Mouse (Mus musculus) myocyte (in vitro differentiated cells): ENCODE results near the gene Tas1r3. TPM values are rescaled to one million over a fixed set of nuclear protein-coding genes. Genes with fewer than 3 reads are reported as not detected.

ENCODE experiments used
- H3K27me3 ChIP-seq: one replicate; pipeline ENCODE4 v1.6.1; 2011; ENCODE audit not compliant: control insufficient read depth, insufficient read depth, insufficient read length
- H3K36me3 ChIP-seq: one replicate; pipeline ENCODE4 v1.6.1; 2011; ENCODE audit not compliant: control insufficient read depth, insufficient read depth
- H3K4me2 ChIP-seq: one replicate; pipeline ENCODE4 v1.6.1; 2011; ENCODE audit warnings: low read depth, control low read depth
- H3K4me3 ChIP-seq: one replicate; pipeline ENCODE4 v1.5.1; 2011; ENCODE audit warnings: mild to moderate bottlenecking, control low read depth, moderate library complexity
- H3K79me2 ChIP-seq: one replicate; pipeline ENCODE4 v1.6.1; 2011; ENCODE audit not compliant: control insufficient read depth, insufficient read depth
- H3ac ChIP-seq: one replicate; pipeline ENCODE4 v1.6.1; 2011; ENCODE audit not compliant: control insufficient read depth, insufficient read length
- CEBPB ChIP-seq: IDR thresholded peaks from 2 replicates; pipeline ENCODE4 v1.6.1; 2011; ENCODE audit warnings: mild to moderate bottlenecking, moderate library complexity; ENCODE audit not compliant: poor library complexity, insufficient read depth, severe bottlenecking
- E2F4 ChIP-seq: IDR thresholded peaks from one replicate; pipeline ENCODE4 v1.6.1; 2011; ENCODE audit warnings: mild to moderate bottlenecking, control low read depth, moderate library complexity; ENCODE audit not compliant: insufficient read depth
- MAX ChIP-seq: IDR thresholded peaks from one replicate; pipeline ENCODE4 v1.6.1; 2011; ENCODE audit warnings: low read depth, mild to moderate bottlenecking, control low read depth
- MYOD1 ChIP-seq, 3 experiments: IDR thresholded peaks; one replicate each; pipeline ENCODE4 v1.6.1; 2011; ENCODE audit warnings: control low read depth in 2 of 3, low read depth in 2 of 3, mild to moderate bottlenecking in 2 of 3, moderate library complexity in 1 of 3; ENCODE audit not compliant: insufficient read length in 2 of 3, control insufficient read depth in 1 of 3
- MYOG ChIP-seq, 3 experiments: IDR thresholded peaks; one replicate each; pipeline ENCODE4 v1.6.1; 2011; ENCODE audit warnings: control low read depth in 2 of 3, low read depth in 2 of 3, mild to moderate bottlenecking in 2 of 3; ENCODE audit not compliant: insufficient read length in 2 of 3, control insufficient read depth in 1 of 3, insufficient read depth in 1 of 3
- POLR2A ChIP-seq: IDR thresholded peaks from one replicate; pipeline ENCODE4 v1.6.1; 2011; ENCODE audit warnings: low read depth, mild to moderate bottlenecking, control low read depth, moderate library complexity; ENCODE audit not compliant: insufficient read length
- POLR2AphosphoS2 ChIP-seq: IDR thresholded peaks from one replicate; pipeline ENCODE4 v1.6.1; 2011; ENCODE audit warnings: low read depth, control low read depth; ENCODE audit not compliant: insufficient read length
- REST ChIP-seq: IDR thresholded peaks from one replicate; pipeline ENCODE4 v1.6.1; 2011; ENCODE audit warnings: mild to moderate bottlenecking, control low read depth, moderate library complexity; ENCODE audit not compliant: insufficient read depth, insufficient read length
- SRF ChIP-seq: IDR thresholded peaks from one replicate; pipeline ENCODE4 v1.6.1; 2011; ENCODE audit warnings: low read depth; ENCODE audit not compliant: control insufficient read depth, insufficient read length
- TCF12 ChIP-seq: IDR thresholded peaks from one replicate; pipeline ENCODE4 v1.6.1; 2011; ENCODE audit warnings: mild to moderate bottlenecking, control low read depth; ENCODE audit not compliant: poor library complexity, insufficient read depth, severe bottlenecking
- TCF3 ChIP-seq: IDR thresholded peaks from one replicate; pipeline ENCODE4 v1.6.1; 2011; ENCODE audit warnings: low read depth, control low read depth; ENCODE audit not compliant: insufficient read length
- USF1 ChIP-seq: IDR thresholded peaks from one replicate; pipeline ENCODE4 v1.6.1; 2011; ENCODE audit warnings: low read depth, mild to moderate bottlenecking, control low read depth, moderate library complexity
- polyA plus RNA-seq: library from polyadenylated mRNA; unstranded; fragments of >200 nt; fragmentation: generic; extraction: Trizol; gene quantifications from one replicate; pipeline ENCODE4 v1.2.1, GENCODE M21; 2012; ENCODE audit warnings: missing spikeins

The Tas1r3 gene
- polyA plus RNA-seq, 1 experiment: 0.17 TPM

DNA sequence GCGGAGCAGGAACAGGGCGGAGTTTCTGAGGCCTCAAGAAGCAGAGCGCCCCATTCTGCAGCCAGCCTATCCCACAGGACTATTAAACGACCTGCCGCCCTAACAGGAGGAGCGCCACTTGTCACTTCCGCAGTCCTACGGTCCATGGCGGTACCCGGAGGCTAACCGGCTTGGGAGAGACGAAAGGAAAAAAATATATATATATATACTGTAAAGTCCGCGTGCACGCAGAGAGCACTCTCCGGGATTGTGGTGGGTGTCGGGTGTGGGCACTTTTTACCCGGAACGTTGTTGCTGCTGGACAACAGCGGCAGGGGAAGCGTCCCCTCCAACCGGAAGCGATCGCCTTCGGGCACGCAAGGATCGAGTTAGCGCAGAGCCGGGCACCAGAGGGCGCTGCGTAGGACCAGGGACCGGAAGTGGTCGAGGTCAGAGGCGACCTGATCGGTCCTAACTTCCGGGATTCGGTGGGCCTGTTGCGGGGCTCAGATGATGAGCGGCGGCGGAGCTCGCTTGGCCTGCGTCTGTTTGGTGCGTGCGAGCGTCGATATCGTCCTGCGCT is 31.9 kb downstream of the Tas1r3 start, which contains the start of gene Aurkaip1:
Gene Aurkaip1 (plus strand): TSS at position 68 of the 562 bp plus-strand sequence.
- TF ChIP-seq POLR2AphosphoS2 (peak; percentile 73), MYOD1 (IDR thresholded peaks at IDR 0.05; ENCODE audit: control insufficient read depth in 1 of 3, insufficient read length in 2 of 3, low read depth in 2 of 3) (no peak), MYOG (IDR thresholded peaks at IDR 0.05; ENCODE audit: control insufficient read depth in 1 of 3, insufficient read depth in 1 of 3, insufficient read length in 2 of 3, low read depth in 2 of 3) (peak in 1 of 3 experiments; percentile 27), REST (no peak)
- H3K4me3 ChIP-seq: peak within 1 kb of the TSS; percentile 86
- no peaks in the 10 kb centered on the region for H3K27me3 ChIP-seq
- H3K79me2 ChIP-seq: peaks cover 21% of the 10 kb centered on the region
- H3ac ChIP-seq: peak within 1 kb of the TSS; percentile 29
- peak within 1 kb of the TSS; percentile 88 for H3K4me2 ChIP-seq
- peaks cover 11% of the 10 kb centered on the region for H3K36me3 ChIP-seq

DNA sequence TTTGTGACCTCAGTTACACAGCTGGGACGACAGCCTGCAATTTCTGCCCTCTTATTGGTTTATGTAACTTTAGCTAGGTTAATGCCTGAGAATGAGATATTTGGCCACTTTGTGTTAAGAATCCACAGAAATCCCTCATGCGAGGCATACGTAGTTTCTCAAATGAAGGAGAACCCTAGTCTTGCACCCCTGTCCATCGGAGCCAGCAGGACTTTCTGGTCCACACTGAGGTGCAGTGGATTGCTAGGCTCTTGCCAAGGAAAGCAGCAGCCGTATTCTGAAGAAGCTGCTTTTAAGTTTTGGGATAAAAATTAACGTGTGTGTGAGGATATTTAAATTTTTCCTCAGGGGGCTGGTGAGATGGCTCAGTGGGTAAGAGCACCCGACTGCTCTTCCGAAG is 32.6 kb downstream of the Tas1r3 start:
- Histone ChIP-seq H3K36me3 (peaks cover 11% of the 10 kb centered on the region), H3K79me2 (peaks cover 21% of the 10 kb centered on the region), H3K27me3 (no peaks in the 10 kb centered on the region), H3ac (no peak overlapping the region), H3K4me3 (peak overlapping the region; percentile 86), H3K4me2 (peak overlapping the region; percentile 76)
- peak; percentile 64 for TF ChIP-seq POLR2AphosphoS2
- TF ChIP-seq SRF: no peak

DNA sequence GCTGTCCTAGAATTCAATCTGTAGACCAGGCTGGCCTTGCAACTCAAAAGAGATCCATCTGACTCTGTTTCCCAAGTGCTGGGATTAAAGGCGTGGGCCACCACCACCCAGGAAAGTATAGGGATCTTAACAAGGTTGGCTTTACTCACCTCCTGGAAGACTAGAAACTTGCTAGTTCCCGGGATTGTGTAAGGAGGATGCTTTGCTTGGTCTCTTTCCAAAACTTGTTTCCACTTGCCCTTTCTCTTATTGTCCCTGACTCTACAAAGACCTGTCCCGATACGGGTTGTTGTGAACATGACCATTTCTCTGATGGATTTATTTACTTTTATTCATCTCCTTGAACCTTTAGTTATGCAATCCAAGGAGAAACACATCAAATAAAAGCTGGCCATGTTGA is 33.3 kb downstream of the Tas1r3 start:
- no peak overlapping the region for H3K4me2 ChIP-seq
- no peak for TF ChIP-seq REST
- no peak for TF ChIP-seq CEBPB
- no peak for TF ChIP-seq POLR2A
- no peak for TF ChIP-seq USF1
- no peak for TF ChIP-seq MYOD1 (IDR thresholded peaks at IDR 0.05; ENCODE audit: control insufficient read depth in 1 of 3, insufficient read length in 2 of 3, low read depth in 2 of 3)
- TF ChIP-seq E2F4: no peak
- TF ChIP-seq SRF: no peak
- no peak for TF ChIP-seq POLR2AphosphoS2
- no peak for TF ChIP-seq MAX
- no peak for TF ChIP-seq TCF3
- TF ChIP-seq TCF12: no peak
- TF ChIP-seq MYOG (IDR thresholded peaks at IDR 0.05; ENCODE audit: control insufficient read depth in 1 of 3, insufficient read depth in 1 of 3, insufficient read length in 2 of 3, low read depth in 2 of 3): no peak
- H3K4me3 ChIP-seq: no peak overlapping the region
- no peak overlapping the region for H3ac ChIP-seq
- H3K27me3 ChIP-seq: no peaks in the 10 kb centered on the region
- H3K79me2 ChIP-seq: peaks cover 24% of the 10 kb centered on the region
- peaks cover 13% of the 10 kb centered on the region for H3K36me3 ChIP-seq

DNA sequence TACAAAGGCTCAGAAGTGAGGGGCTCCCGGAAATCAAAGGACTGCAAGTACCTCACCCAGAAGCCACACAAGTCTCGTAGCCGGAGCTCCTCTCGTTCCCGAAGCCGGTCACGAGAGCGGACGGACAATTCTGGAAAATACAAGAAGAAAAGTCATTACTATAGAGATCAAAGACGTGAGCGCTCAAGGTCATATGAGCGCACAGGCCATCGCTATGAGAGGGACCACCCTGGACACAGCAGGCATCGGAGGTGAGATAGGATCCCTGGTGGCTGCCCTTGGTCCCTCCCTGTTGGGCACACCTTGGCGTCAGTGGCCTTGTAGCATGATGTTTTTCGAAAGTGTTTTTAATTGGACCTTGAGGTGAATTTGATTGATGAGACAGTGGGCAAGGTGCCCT is 39.7 kb downstream of the Tas1r3 start:
- TF ChIP-seq TCF12: no peak
- TF ChIP-seq TCF3: no peak
- no peak for TF ChIP-seq USF1
- TF ChIP-seq CEBPB: no peak
- Histone ChIP-seq H3K4me3 (no peak overlapping the region), H3K36me3 (peaks cover 75% of the 10 kb centered on the region)

DNA sequence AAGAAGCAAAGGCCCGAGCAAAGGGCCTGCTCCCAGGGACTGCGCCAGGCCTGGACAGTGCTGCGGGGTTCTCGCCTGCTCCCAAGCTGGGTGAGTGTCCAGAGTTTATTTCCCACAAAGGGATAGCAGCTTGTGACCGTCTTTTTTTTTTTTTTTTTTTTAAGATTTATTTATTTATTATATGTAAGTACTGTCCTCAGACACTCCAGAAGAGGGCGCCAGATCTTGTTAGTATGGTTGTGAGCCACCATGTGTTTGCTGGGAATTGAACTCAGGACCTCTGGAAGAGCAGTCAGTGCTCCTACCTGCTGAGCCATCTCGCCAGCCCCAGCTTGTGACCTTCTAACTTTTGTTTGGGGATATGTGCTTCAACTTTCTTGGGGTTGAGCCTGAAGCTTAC is 42.1 kb downstream of the Tas1r3 start:
- H3ac ChIP-seq: no peak overlapping the region
- no peak overlapping the region for H3K4me3 ChIP-seq
- no peak overlapping the region for H3K4me2 ChIP-seq
- no peaks in the 10 kb centered on the region for H3K27me3 ChIP-seq
- H3K36me3 ChIP-seq: peaks cover 81% of the 10 kb centered on the region
- peaks cover 55% of the 10 kb centered on the region for H3K79me2 ChIP-seq
- TF ChIP-seq TCF12: no peak

More for the DNA sequence above, 39.7 kb downstream of the Tas1r3 start:
- peaks cover 31% of the 10 kb centered on the region for H3K79me2 ChIP-seq
- H3ac ChIP-seq: no peak overlapping the region
- no peak overlapping the region for H3K4me2 ChIP-seq
- H3K27me3 ChIP-seq: no peaks in the 10 kb centered on the region

DNA sequence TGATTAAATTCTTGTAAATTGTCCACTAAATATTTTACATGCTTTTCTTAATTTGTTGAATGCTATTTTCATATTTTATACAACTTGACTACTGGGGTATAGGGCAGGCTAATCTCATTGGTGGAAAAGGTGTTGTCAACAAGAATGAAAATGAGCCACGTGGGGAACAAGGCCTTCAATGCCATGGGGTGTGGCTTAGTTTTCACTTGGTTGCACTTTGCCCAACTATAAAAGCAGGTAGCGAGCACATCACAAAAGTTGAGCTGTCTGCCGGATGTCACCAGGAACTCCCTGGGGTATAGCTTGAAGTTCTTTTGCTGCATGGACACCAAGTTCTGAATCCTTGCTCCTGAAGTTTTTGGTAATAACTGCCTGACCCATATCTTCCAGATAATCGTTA is 45.6 kb downstream of the Tas1r3 start:
- Histone ChIP-seq H3K27me3 (no peaks in the 10 kb centered on the region), H3ac (no peak overlapping the region), H3K4me2 (no peak overlapping the region), H3K79me2 (peaks cover 84% of the 10 kb centered on the region), H3K36me3 (peaks cover 71% of the 10 kb centered on the region), H3K4me3 (no peak overlapping the region)
- TF ChIP-seq POLR2AphosphoS2 (no peak), TCF3 (no peak), USF1 (no peak), E2F4 (no peak), POLR2A (no peak), SRF (no peak), MYOD1 (IDR thresholded peaks at IDR 0.05; ENCODE audit: control insufficient read depth in 1 of 3, insufficient read length in 2 of 3, low read depth in 2 of 3) (no peak), CEBPB (no peak), TCF12 (no peak), MYOG (IDR thresholded peaks at IDR 0.05; ENCODE audit: control insufficient read depth in 1 of 3, insufficient read depth in 1 of 3, insufficient read length in 2 of 3, low read depth in 2 of 3) (no peak), REST (no peak), MAX (no peak)
